Mouse (Mus musculus) right cerebral cortex, adult 2 months (tissue): ENCODE results near the gene Fam20b.
A peak's percentile ranks its signal among the peaks of the same experiment; 100 is the strongest.

Source experiments
- DNase-seq, 2 experiments: peaks; one replicate each; pipeline ENCODE4 v3.0.0; 2021 to 2022; ENCODE audit warnings: low spot score in 2 of 2

Gene Fam20b

DNA sequence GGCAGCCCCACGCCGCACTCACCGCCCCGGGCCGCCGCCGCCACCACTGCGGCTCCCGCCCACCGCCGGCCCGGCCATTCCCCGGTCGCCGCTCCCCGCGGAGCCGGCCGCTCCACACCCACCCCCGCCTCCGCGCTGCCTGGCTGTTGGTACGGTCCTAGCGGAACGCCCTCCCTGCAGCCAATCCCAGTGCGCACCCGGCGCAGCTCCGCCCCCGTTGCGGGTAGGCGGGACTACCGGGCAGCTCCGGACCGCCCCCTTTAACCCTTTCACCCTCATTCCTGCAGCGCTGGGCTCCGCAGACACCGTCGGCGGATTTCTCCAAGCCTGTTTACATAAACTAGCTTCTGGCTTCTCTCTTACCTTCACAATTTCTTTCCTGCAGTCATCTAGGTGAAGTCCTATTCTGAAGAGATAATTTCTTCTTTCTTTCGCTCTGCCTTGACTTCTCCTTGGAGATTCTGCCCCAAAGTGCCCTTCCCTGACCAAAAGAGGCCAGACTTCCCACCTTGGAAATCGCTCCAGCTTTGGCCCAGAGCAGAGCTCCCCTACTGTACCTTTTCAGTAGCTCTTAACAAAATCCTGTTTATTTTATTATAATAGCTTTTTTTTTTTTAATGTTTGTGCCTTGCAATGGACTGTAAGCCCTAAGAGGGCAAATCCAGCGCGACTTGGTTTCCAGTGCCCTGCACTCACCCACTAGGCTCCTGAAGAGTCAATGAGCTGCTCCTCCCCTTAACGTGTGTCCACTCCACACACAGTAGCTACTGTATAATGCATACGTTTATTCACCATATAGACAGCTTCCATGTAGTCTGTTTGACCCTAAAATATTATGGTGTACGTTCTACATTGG lies at the start of gene Fam20b:
TSS of gene Fam20b (minus strand) at position 137 of the 856 bp plus-strand sequence.
- peak; percentile 96 to 97 for DNase-seq

DNA sequence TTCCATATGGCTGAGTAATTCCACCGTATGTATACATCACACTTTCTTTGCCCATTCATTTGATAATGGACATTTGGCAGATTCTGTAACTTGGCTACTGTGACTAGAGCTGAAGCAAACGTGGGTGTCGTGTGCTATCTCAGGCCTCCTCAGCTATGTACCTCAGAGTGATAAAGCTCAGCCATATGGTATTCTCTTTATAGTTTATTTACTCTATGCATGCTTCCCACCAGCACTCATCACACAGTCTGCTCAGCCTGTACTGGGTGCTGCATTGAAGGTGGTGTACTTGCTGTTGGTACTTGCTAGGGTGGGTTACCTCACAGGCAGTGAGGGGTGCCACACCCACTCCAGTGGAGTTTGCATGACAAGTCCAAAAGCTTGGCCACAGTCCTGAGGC lies 46.4 kb upstream of the Fam20b start:
- DNase-seq: peak; percentile 43 to 48

GRCm38 (mm10) chr1:156764584-156764983 lies 45.7 kb upstream of the Fam20b start:
- no peak for DNase-seq

DNA sequence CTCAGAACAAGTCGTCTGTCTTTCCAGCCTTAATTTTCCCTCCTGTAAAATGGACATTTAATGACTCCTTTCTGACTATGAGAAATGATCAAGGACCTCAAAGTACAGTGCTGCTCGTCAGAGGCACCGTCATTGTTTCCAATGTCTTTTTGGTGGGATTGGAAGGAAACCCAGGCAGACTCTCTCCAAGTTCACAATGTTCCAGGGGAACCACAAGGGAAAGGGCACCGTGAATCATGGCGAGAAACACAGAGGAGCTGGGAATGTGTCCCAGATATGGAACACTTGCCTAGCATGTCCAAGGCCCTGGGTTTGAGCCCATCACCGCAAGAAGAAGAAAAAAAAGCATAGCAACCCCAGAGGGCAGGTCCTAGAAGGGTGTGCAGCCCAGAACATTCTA lies 44.4 kb upstream of the Fam20b start:
- DNase-seq: no peak

GRCm38 (mm10) chr1:156761430-156761801 lies 42.5 kb upstream of the Fam20b start:
- DNase-seq: no peak

DNA sequence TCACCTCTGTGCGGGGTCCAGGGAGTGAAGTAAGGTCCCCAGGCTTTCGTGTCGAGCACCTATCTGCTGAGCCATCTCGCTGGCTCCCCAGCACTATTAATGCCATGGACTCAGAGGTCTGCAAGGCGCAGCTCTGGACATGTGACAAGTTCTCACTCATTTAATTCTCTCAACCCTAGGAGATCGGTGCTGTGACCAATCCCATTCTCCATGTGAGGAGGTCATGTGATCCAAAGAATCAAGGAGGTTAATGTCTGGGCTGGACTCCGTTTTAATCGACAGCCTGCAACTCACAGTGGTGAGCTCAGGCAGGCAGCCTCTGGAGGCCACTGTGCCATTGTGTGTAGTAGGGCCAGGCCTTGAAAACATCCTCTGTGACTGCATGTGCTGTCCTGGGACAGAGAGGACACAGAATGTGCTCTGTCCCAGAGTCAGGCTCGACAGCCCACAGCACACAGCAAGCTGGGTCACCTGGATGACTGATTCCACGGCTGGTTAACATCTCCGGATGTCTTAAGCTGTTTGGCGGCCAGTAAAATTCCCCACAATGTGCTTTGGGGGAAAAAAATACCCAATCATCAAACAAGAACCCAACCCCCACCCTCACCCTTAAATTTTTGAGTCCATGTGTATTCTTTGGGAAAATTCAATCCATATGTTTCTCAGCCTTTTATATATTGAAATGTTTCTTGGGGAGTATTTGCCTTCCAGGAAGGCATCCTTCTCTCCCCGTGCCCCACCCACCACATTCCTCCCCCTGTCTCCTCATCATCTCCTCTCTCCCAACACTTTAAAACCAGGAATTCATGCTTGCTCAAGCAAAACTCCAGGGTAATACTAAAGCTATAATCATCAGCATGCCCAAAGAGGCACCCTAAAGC lies 41.9 kb upstream of the Fam20b start:
- DNase-seq: no peak

GRCm38 (mm10) chr1:156758326-156758725 lies 39.4 kb upstream of the Fam20b start:
- no peak for DNase-seq

- no peak for DNase-seq
Measured at GRCm38 (mm10) chr1:156754608-156755413, 35.9 kb upstream of the Fam20b start.

- DNase-seq: no peak
Measured at GRCm38 (mm10) chr1:156752990-156753389, 34.1 kb upstream of the Fam20b start.

DNA sequence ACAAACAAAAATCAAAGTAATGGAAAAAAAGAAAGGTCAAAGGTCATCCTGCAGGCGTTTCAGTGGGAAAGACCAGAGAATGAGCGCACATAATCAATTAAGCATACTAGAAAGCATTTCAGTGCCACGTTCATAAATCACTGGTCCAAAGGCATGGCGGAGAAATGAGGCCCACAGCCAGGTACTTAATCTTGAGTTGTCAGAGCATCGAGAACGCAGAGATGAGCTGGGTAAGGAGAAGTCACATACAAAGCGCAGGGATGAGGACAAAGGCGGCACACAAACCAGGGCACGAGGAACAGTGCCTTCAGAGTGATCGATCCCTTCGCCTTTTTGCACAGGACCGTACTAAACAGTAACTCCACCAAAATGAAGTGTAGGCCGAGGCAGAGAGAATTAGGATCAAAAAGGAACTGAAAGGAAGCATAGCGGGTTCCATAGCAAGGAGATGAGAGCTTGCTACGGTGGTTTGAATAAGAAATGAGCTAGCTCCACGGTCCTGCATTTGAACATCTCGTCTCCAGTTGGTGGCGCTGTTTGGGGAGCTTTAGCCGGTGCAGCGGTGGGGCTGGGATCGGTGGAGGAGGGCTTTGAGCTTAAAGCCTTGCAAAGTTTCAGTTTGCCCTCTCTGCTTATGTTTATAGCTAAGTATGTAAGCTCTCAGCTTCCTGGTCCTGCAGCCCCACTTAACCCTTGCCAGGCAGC lies 33.3 kb upstream of the Fam20b start:
- DNase-seq: peak; percentile 68 to 71

DNA sequence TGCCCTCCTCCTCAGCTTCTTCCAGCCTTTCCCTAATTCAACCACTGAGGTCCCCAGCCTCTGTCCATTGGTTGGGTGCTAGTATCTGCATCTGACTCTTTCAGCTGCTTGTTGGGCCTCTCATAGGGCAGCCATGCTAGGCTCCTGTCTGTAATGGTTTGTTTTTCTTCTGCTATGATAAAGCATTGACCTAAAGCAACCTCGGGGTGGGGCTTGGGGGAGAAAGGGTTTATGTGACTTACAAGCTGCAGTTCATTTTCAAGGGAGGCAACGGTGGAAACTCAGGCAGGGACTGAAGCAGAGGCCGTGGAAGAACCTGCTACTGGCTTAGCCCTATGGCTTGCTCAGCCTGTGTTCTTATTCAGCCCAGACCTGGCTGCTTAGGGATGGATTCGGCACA lies 31.4 kb upstream of the Fam20b start:
- no peak for DNase-seq

DNA sequence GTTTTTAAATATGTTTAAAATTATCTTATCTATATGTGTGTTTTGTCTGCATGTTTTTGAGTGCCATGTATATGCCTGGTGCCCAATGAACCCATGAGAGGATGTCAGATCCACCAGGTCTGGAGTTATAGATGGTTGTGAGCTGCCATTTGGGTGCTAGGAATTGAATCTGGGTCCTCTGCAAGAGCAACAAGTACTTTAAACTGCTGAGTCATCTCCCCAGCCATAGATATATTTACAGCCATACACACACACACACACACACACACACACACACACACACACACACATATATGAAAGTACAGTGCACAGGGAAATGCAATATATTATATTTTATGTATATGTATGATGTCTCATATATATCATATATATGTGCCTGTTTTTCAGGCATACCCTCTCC lies 30.2 kb upstream of the Fam20b start:
- DNase-seq: no peak

GRCm38 (mm10) chr1:156748435-156749005 lies 29.6 kb upstream of the Fam20b start:
- DNase-seq: no peak

GRCm38 (mm10) chr1:156745188-156745810 lies 26.4 kb upstream of the Fam20b start:
- no peak for DNase-seq

GRCm38 (mm10) chr1:156741482-156742411 lies 22.9 kb upstream of the Fam20b start:
- DNase-seq: peak; percentile 78 to 80

DNA sequence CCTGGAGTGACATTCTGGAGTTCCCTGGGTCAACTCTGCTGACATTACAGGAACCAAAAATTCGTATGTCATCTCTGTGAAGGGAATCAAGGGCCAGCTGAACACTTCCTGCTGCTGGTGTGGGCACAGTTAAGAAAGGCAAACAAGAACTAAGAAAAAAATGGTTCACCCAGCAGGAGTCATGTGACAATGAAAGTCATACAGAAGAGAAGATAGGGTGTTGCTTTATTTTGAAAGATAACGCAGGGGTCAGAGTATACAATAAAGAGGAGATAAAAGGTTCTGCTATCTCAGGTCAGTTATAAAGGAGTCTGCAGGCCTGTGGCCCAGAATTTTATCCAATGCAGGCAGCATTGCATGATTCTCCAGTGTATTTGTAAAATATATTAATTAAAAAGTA lies 16.9 kb upstream of the Fam20b start:
- DNase-seq: no peak

DNA sequence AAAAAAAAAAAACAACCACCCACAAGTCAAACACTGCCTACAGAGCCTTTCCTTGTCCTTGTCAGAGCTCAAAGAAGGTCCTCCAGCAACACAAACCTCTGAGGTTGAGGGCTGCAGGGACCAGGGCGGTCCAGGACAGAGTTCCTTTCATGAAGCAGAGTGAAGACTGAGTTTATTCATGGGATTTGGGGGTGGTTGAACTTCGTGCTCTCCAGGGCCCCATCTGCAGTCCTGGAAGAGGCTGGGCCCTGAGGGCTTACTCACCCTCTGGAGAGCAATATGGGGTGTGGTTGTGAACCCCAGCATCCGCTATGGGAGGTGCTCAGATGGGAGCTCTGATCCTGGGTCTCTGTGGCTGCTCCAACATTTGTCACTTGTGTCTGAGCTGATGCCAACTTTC lies 15.1 kb upstream of the Fam20b start:
- DNase-seq: no peak

DNA sequence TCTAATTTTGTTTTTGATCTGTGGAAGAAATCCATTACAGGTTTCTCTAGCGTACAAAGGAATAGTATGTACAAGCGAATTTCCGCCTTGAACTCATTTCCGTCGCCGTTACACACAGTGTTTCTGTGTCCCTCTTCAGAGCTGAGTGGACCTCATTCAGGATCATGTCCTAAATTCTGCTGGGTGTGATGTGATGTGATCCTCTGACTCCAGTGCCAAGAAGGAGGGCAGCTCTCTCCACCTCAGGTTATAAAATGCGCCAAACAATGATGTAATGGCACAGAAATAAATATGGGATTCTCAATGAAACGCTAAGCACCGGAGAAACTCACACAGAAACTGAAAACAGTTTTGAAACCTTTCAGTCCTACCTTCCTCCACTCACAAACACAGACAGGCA lies 14.7 kb upstream of the Fam20b start:
- DNase-seq: no peak

DNA sequence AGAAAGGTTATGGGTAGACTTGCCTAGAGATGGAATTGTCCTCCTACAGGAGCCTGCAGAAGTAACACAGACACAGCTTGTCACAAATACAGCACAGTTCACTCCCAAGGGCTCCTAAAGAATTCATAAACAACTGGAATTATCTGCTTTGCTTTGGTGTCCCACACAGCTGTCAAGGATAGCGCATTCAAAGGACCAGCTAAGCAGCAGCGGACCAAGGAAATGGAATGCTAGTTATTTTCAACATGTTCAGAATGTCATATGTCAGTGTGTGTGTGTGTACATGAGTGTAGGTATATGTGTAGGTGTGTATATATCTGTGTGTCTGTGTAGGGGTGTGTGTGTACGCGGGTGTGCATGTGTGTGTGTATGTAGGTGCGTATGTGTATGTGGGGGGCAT lies 14.1 kb upstream of the Fam20b start:
- no peak for DNase-seq
